Mouse (Mus musculus) regulatory T cell (primary cell): ENCODE results near the gene Slc6a9.

Experiments used
- in situ Hi-C: fragments of 300-600 bp; cut with MboI, MseI; formaldehyde crosslinking; loops from one replicate; pipeline ENCODE4 v1.15.1; 2025; ENCODE audit warnings: high pct_unique_total_duplicates

The Slc6a9 gene

GRCm38 (mm10) chr4:117840821-117841220 is 6.5 kb downstream of the Slc6a9 start:
- in situ Hi-C loops, result no loop called here

DNA sequence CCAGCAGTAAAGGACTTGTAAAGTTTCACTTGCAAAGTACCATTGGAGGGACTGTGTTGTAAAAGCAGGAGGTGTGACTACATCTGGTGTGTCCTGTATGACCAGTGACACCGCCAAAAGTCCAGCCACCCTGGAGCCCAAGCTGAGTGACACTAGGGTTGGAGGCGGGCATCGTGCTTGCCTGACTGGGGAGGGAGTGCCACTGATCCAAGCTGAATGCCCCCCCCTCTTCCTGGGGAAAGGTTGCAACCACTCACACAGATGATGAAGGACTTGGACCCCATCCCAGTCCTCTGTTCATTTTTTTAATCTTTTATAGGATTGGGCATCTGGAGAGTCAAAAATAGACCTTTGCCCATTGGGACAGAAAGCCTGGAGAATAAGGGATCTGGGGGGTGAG is 7.3 kb downstream of the Slc6a9 start:
- in situ Hi-C loops, result no loop called here

DNA sequence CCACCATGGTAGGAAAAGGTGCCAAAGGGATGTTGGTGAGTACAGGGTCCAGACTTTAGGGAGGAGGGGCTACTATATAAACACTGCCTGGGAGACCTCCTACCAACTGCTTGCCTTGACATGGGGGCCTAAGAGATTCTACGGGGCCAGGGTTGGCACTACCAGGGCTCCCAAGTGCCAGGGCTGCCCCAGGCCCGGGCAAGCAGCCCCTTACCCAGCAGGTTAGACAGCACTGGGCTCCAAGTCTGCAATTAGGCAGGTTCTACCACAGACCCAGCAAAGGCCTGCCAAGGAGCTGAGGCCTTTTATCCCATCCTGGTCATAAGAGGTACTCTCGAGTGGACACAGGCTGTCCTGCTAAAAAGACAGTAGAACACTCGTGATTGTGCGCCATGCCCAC is 8.8 kb downstream of the Slc6a9 start:
- in situ Hi-C loops, result no loop called here

DNA sequence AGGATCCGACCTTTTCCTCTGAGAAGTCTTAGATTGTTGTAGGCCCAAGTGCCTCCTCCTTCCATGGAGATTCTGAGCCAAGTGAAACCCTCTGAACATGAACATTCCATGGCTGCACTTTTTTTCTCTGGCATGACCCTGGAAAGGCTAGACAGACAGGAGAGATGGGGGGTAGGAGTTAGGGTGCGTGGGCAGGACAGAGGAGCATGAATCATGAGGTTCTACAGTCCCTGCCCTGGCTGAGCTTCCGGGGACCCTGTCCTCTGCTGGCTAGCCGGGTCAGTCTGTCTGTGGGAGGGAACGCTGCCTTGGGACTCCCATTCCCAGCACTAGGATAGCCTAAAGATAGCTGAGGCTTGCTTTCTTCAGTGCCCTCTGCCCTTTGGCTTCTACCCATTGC is 10.2 kb downstream of the Slc6a9 start:
- in situ Hi-C loops, result no loop called here

- in situ Hi-C loops, result no loop called here
Observed at GRCm38 (mm10) chr4:117845316-117845715, 11.0 kb downstream of the Slc6a9 start.

DNA sequence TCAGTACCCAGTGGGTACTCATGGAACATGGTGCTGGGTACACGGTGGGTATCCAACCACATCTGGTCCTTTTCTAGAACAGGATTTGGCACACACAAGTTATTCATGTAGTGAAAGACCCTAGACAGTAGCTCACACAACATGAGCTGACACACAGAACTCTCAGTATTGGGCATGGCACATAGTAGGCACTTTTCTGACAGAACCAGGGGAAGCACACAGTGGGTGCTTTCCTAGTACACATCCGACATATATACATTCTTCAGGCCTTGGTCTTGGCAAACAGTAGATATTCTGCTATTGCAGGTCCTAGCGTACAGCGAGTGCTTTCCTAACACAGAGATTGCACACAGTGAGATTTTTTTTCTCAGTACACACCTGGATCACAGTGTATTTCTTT is 12.0 kb downstream of the Slc6a9 start:
- in situ Hi-C loops, result no loop called here

GRCm38 (mm10) chr4:117847011-117847410 is 12.7 kb downstream of the Slc6a9 start:
- in situ Hi-C loops, result no loop called here

GRCm38 (mm10) chr4:117849063-117849462 is 14.8 kb downstream of the Slc6a9 start:
- in situ Hi-C loops, result no loop called here

- in situ Hi-C loops, result no loop called here
Observed at GRCm38 (mm10) chr4:117849506-117849905, 15.2 kb downstream of the Slc6a9 start.

- in situ Hi-C loops, result no loop called here
Observed at GRCm38 (mm10) chr4:117850176-117850575, 15.9 kb downstream of the Slc6a9 start.

DNA sequence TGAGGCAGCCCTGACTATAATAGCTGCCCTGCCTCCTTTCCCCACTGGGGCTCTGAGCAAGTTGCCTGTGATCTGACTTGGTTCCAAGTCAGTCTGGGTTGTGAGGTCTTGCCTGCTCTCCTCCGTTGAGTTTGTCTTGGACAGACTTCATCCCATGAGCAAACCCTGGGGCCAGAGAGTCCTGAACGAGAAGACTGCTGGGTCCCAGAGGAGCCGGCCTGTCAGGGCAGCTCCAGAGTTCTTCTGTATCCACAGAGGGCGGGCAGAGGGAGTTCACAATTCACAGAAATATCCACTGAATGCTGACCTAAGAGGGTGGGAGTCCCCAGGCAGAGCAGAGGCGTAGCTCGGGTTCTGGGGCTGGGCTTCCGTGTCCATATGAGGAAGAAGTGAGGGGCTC is 16.6 kb downstream of the Slc6a9 start:
- in situ Hi-C loops, result no loop called here

- in situ Hi-C loops, result no loop called here
Observed at GRCm38 (mm10) chr4:117852152-117852868, 18.0 kb downstream of the Slc6a9 start.

- in situ Hi-C loops, result no loop called here
Observed at GRCm38 (mm10) chr4:117855146-117855545, 20.8 kb downstream of the Slc6a9 start.

GRCm38 (mm10) chr4:117858794-117859193 is 24.5 kb downstream of the Slc6a9 start:
- in situ Hi-C loops, result no loop called here

DNA sequence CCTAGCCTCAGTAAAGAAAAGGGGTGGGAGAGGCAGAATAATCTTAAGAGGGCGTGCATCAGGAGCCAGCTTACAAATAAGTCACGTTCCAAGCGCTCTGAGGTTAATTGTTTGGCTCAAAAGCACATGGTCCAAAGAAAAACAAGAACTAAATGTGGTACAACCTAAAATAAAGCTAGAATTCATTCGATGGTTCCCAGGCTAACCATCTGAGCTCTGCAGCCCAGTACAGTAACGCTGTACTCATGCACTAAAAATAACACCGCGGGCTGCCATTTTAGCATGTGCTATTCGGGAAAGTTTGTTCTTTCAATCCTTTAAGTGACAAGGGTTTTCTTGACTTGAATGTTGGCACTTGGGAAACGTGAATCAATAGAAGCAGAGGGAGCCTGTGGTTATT is 26.3 kb downstream of the Slc6a9 start:
- in situ Hi-C loops, result loop anchor here (5.0 kb wide), 1 partner anchor 38 kb away; no protein-coding TSS in a partner anchor

- in situ Hi-C loops, result loop anchor here (5.0 kb wide), 1 partner anchor 41 kb away; no protein-coding TSS in a partner anchor
Observed at GRCm38 (mm10) chr4:117862823-117863222, 28.5 kb downstream of the Slc6a9 start.

- in situ Hi-C loops, result no loop called here
Observed at GRCm38 (mm10) chr4:117866083-117866482, 31.8 kb downstream of the Slc6a9 start.

- in situ Hi-C loops, result no loop called here
Observed at GRCm38 (mm10) chr4:117867000-117867399, 32.7 kb downstream of the Slc6a9 start.

DNA sequence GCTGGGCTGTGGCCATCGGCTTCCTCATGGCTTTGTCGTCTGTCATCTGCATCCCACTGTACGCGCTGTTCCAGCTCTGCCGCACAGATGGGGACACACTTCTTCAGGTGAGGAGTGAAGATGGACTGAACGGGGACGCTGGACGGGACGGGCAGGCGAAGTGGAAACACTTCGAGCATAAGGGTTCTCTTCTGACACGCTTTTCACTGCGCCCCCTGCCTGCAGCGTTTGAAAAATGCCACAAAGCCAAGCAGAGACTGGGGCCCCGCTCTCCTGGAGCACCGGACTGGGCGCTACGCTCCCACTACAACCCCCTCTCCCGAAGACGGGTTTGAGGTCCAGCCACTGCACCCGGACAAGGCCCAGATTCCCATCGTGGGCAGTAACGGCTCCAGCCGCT is 33.5 kb downstream of the Slc6a9 start:
- in situ Hi-C loops, result no loop called here

- in situ Hi-C loops, result no loop called here
Observed at GRCm38 (mm10) chr4:117869317-117869716, 35.0 kb downstream of the Slc6a9 start.

- in situ Hi-C loops, result no loop called here
Observed at GRCm38 (mm10) chr4:117870437-117870836, 36.1 kb downstream of the Slc6a9 start.

DNA sequence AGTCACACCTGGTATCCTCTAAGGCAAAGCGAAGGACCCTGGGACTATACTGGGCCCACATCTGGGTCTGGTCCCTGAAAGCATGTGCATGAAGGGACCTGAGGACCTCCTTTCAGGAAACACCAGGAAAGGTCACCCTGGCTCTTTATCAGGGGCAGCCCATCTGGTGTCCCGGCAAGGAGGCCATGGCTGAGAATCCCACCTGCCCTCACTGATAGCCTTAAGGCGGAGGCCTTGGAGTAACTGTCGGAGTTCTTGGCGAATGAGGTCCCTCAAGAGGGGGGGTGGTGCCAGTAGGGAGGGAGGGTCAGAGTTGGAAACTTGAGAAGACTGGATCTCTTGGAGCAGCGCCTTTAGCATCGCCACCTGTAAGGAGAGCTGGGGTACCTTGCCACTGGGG is 37.5 kb downstream of the Slc6a9 start:
- in situ Hi-C loops, result no loop called here

- in situ Hi-C loops, result no loop called here
Observed at GRCm38 (mm10) chr4:117872471-117872886, 38.2 kb downstream of the Slc6a9 start, which contains the start of gene Ccdc24. Ccdc24 (minus strand) TSS chr4:117872557.

DNA sequence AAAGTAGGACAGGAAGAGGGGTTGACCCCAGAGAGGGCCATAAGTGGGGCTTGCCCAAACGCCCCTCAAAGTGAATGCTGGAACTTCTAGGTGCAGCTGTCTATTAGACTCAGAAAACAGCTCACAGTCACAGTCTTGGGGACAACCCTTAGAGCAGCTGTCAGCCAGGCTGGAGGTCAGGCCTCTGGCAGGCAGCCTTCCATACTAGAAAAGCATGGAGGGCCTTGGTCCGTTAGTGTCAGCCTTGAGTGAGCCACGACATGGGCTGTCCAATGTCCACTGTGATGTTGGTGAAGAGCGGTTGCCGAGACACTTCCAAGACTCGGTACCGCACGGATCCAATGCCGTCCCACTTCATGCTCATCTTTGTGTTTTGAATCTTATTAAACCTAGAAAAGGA is 39.3 kb downstream of the Slc6a9 start:
- in situ Hi-C loops, result no loop called here
